Mouse (Mus musculus) stomach, embryonic 16.5 days (tissue): ENCODE measurements around the gene Otog. TPM values are rescaled to one million over a fixed set of nuclear protein-coding genes. Genes with fewer than 3 reads are reported as not detected.
A peak's percentile ranks its signal among the peaks of the same experiment; 100 is the strongest.

ENCODE experiments used
- ATAC-seq: fragments of 200-750 bp; cut with Nextera tagmentation; 2 replicates; pipeline ENCODE4 v1.8.0; 2017; ENCODE audit warnings: moderate number of reproducible peaks, moderate TSS enrichment; ENCODE audit not compliant: insufficient read depth, low FRiP score
- H3K27ac ChIP-seq: fragments of 300-500 bp; sonication (generic); 2 replicates; pipeline ENCODE4 v1.5.1; 2014; ENCODE audit warnings: low read length
- H3K27me3 ChIP-seq: fragments of 300-500 bp; sonication (generic); 2 replicates; pipeline ENCODE4 v1.6.1; 2014; ENCODE audit warnings: low read length, control low read depth, mixed read lengths; ENCODE audit not compliant: control insufficient read depth, insufficient read depth
- H3K36me3 ChIP-seq: fragments of 300-500 bp; sonication (generic); 2 replicates; pipeline ENCODE4 v1.6.1; 2014; ENCODE audit warnings: low read length; ENCODE audit not compliant: control insufficient read depth, insufficient read depth
- H3K4me1 ChIP-seq: fragments of 300-500 bp; sonication (generic); 2 replicates; pipeline ENCODE4 v1.6.1; 2014; ENCODE audit warnings: low read length, control low read depth, mixed read lengths; ENCODE audit not compliant: control insufficient read depth, insufficient read depth
- H3K4me2 ChIP-seq: fragments of 300-500 bp; sonication (generic); 2 replicates; pipeline ENCODE4 v1.6.1; 2014; ENCODE audit warnings: low read depth, low read length, mixed read lengths
- H3K4me3 ChIP-seq: fragments of 300-500 bp; sonication (generic); replicated peaks from 2 replicates; pipeline ENCODE4 v1.5.1; 2014; ENCODE audit warnings: mild to moderate bottlenecking, low read length
- H3K9ac ChIP-seq: fragments of 300-500 bp; sonication (generic); 2 replicates; pipeline ENCODE4 v1.6.1; 2014; ENCODE audit warnings: low read length
- H3K9me3 ChIP-seq: fragments of 300-500 bp; sonication (generic); replicated peaks from 2 replicates; pipeline ENCODE4 v1.6.1; 2016; ENCODE audit warnings: low read length, control low read depth; ENCODE audit not compliant: control insufficient read depth
- WGBS: fragments of 180-500 bp; shearing (Covaris S2); extraction: QIAGEN DNeasy Blood & Tissue Kit; methylation state at CpG from one replicate; pipeline ENCODE4 v1.1.7; 2014; 5-methylcytosine and 5-hydroxymethylcytosine counted together
- polyA plus RNA-seq: library from polyadenylated mRNA; unstranded; fragments of >200 nt; fragmentation: Nextera tagmentation; extraction: Ambion mirVana; gene quantifications from 2 replicates; pipeline ENCODE4 v1.2.1, GENCODE M21; 2015

Otog gene
- polyA plus RNA-seq, 1 experiment from 2014 or later: 0.01 TPM

DNA sequence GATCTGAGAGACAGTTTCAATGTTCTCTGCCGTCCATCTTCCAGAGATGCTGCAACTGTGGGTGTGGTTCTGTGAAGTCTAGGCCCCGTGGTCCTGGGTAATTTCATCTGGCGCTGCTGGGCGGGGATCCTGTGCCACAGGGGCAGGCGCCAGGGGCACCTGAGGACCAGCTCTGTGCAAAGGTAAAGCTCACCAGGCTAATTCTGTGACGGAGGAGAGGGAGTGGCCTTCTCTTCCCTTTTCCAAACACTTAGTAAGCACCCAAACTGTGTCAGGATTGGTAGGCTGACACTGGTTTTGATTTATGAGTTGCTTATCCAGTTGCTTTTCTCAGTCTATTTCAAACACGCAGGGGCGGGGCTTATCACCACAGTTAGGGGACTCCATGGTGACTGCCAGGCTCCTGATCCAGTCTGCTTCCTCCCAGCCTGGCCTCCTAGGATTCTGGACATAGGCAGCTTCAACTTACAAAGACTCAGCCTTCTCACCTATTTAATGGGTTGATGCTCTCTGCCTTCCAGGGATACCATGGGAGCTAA lies 20.1 kb upstream of the Otog start:
- peak; percentile 67; the same call in 1 of the 2 replicates for ATAC-seq
- 46% methylated on average over 8 of the region's 8 CpGs for WGBS

GRCm38 (mm10) chr7:46226253-46226652 lies 14.5 kb upstream of the Otog start:
- Histone ChIP-seq H3K9ac (no peak overlapping the region), H3K4me1 (no peaks in the 10 kb centered on the region), H3K4me2 (no peak overlapping the region), H3K4me3 (no peak overlapping the region), H3K36me3 (no peaks in the 10 kb centered on the region), H3K9me3 (no peaks in the 10 kb centered on the region), H3K27me3 (no peaks in the 10 kb centered on the region), H3K27ac (no peak overlapping the region)
- ATAC-seq: no peak
- WGBS: 29% methylated on average over 7 of the region's 7 CpGs

More for the DNA sequence above, 20.1 kb upstream of the Otog start:
- Histone ChIP-seq H3K27me3 (no peaks in the 10 kb centered on the region), H3K27ac (no peak overlapping the region), H3K36me3 (no peaks in the 10 kb centered on the region), H3K4me1 (no peaks in the 10 kb centered on the region), H3K9me3 (no peaks in the 10 kb centered on the region), H3K4me3 (no peak overlapping the region), H3K4me2 (no peak overlapping the region), H3K9ac (no peak overlapping the region)

DNA sequence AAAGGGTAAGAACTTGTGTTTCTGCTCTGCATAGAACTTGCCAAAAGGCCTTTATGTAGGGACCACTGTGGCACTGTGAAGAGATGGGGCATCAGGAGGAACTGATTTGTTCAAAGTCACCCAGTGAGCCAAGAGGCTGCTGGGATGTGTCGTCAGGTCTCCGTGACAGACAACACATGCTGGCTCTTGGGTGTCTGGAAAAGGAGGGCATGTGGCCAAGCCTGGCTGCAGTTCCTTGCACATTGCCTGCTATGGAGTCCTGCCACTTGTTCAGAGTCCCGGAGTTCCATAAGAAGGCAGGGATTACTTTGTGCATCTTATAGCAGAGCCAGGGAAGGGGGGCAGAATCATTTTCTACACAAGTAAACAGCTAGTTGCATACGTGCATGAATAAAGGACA lies 13.9 kb upstream of the Otog start:
- H3K36me3 ChIP-seq: no peaks in the 10 kb centered on the region
- H3K27ac ChIP-seq: no peak overlapping the region
- WGBS: 48% methylated on average over 4 of the region's 4 CpGs
- no peak overlapping the region for H3K9ac ChIP-seq
- H3K4me2 ChIP-seq: no peak overlapping the region
- no peak overlapping the region for H3K4me3 ChIP-seq
- no peaks in the 10 kb centered on the region for H3K27me3 ChIP-seq
- ATAC-seq: no peak
- H3K4me1 ChIP-seq: no peaks in the 10 kb centered on the region
- no peaks in the 10 kb centered on the region for H3K9me3 ChIP-seq

- Histone ChIP-seq H3K27ac (no peak overlapping the region), H3K4me1 (no peaks in the 10 kb centered on the region), H3K9ac (no peak overlapping the region), H3K27me3 (no peaks in the 10 kb centered on the region), H3K36me3 (no peaks in the 10 kb centered on the region), H3K9me3 (no peaks in the 10 kb centered on the region), H3K4me3 (no peak overlapping the region), H3K4me2 (no peak overlapping the region)
- WGBS: 61% methylated on average over 18 of the region's 18 CpGs
- ATAC-seq: no peak
These were observed 4.8 kb upstream of the Otog start for GRCm38 (mm10) chr7:46235948-46236347.

- no peak overlapping the region for H3K9ac ChIP-seq
- no peaks in the 10 kb centered on the region for H3K4me1 ChIP-seq
- no peak overlapping the region for H3K4me2 ChIP-seq
- 71% methylated on average over 15 of the region's 15 CpGs for WGBS
- H3K27me3 ChIP-seq: no peaks in the 10 kb centered on the region
- H3K27ac ChIP-seq: no peak overlapping the region
- H3K36me3 ChIP-seq: no peaks in the 10 kb centered on the region
- H3K9me3 ChIP-seq: no peaks in the 10 kb centered on the region
- ATAC-seq: no peak
- H3K4me3 ChIP-seq: no peak overlapping the region; the same call in 1 of the 2 replicates
These were observed 4.4 kb upstream of the Otog start for GRCm38 (mm10) chr7:46236363-46236762.

GRCm38 (mm10) chr7:46237192-46237591 lies 3.6 kb upstream of the Otog start:
- WGBS: 54% methylated on average over 7 of the region's 7 CpGs
- no peak overlapping the region for H3K27ac ChIP-seq

DNA sequence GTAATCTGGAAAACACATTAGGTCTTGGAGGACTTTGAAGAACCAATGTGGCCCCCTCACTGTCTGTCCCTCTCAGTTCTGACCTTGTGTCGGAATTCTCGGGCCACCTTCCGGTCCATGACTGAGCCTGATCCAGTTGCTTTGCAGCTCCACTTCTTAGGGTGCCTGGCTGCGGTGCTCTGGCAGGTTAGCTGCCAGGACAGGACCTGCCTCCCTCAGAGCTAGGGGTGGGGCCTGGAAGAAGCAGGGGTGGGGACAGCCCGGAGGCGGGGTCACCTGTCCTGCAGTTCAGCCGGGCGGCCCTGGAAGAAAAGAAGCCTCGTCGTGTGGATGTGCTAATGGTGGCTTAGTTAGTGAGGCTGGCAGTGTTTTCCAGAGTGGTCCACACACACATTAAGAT lies 2.4 kb upstream of the Otog start, which contains the start of gene Ush1c:
Gene Ush1c (minus strand): TSS at position 158 of the 400 bp plus-strand sequence.
- Histone ChIP-seq H3K4me3 (0 out of 2 replicates have a peak within 1 kb of the TSS, but pooled peaks have one; percentile 1), H3K4me2 (no peak within 1 kb of the TSS), H3K4me1 (no peaks in the 10 kb centered on the region), H3K27me3 (no peaks in the 10 kb centered on the region), H3K36me3 (no peaks in the 10 kb centered on the region), H3K9ac (no peak within 1 kb of the TSS), H3K9me3 (no peaks in the 10 kb centered on the region), H3K27ac (no peak within 1 kb of the TSS)
- WGBS: 22% methylated on average over 10 of the region's 10 CpGs
- ATAC-seq: peak; percentile 73; the same call in 1 of the 2 replicates

More at GRCm38 (mm10) chr7:46237192-46237591, 3.6 kb upstream of the Otog start:
- Histone ChIP-seq H3K36me3 (no peaks in the 10 kb centered on the region), H3K9me3 (no peaks in the 10 kb centered on the region), H3K4me3 (no peak overlapping the region), H3K4me2 (no peak overlapping the region), H3K4me1 (no peaks in the 10 kb centered on the region), H3K27me3 (no peaks in the 10 kb centered on the region), H3K9ac (no peak overlapping the region)
- no peak; the same call in 1 of the 2 replicates for ATAC-seq

DNA sequence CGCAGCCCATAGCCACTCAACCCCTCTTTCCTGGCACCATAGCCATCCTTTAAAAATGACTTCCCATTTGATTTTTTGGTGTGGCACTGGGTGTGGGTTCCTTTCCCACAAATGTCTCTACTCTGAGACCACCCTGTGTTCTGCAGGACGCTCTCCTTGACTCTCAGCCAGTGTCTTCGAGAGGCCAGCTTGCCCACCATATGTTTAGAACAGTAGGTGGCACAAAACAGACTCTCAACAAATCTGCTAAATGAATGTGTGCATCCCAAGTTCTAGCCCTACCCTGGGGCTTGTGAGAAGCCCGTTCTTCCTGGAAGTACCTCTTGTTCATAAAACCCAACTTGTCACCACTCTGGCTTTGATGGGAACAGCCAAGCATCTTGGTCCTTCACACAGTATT lies 696 bp upstream of the Otog start:
- no peak overlapping the region for H3K27ac ChIP-seq
- H3K27me3 ChIP-seq: no peaks in the 10 kb centered on the region
- no peak overlapping the region for H3K9ac ChIP-seq
- 91% methylated on average over 4 of the region's 4 CpGs for WGBS
- H3K4me2 ChIP-seq: no peak overlapping the region
- H3K9me3 ChIP-seq: no peaks in the 10 kb centered on the region
- H3K4me3 ChIP-seq: no peak overlapping the region
- no peaks in the 10 kb centered on the region for H3K36me3 ChIP-seq
- H3K4me1 ChIP-seq: no peaks in the 10 kb centered on the region
- no peak for ATAC-seq

GRCm38 (mm10) chr7:46246876-46247275 lies 6.1 kb downstream of the Otog start:
- no peaks in the 10 kb centered on the region for H3K9me3 ChIP-seq
- H3K4me1 ChIP-seq: no peaks in the 10 kb centered on the region
- H3K36me3 ChIP-seq: no peaks in the 10 kb centered on the region
- no peak overlapping the region for H3K9ac ChIP-seq
- ATAC-seq: no peak
- no peak overlapping the region for H3K4me3 ChIP-seq
- no peak overlapping the region for H3K27ac ChIP-seq
- no peaks in the 10 kb centered on the region for H3K27me3 ChIP-seq
- no peak overlapping the region for H3K4me2 ChIP-seq
